Mouse (Mus musculus) left cerebral cortex, postnatal 10 days (tissue): ENCODE data around the gene Ufd1. TPM values are rescaled to one million over a fixed set of nuclear protein-coding genes. Genes with fewer than 3 reads are reported as not detected.

Source experiments
- DNase-seq, 2 experiments: peaks; one replicate each; pipeline ENCODE4 v3.0.0; 2021 to 2022; ENCODE audit warnings: low spot score in 2 of 2, mixed read lengths in 1 of 2; ENCODE audit errors: extremely low spot score in 1 of 2
- intact Hi-C: fragments of 180-260 bp; cut with DNase I; formaldehyde crosslinking; loops from one replicate; pipeline ENCODE4 v1.15.1; 2025
- total RNA-seq, 2 experiments: library from RNA; stranded (reverse); gene quantifications; 2 replicates each; pipeline ENCODE4 v1.2.3; 2021

Gene Ufd1
- total RNA-seq, 2 experiments from 2014 or later = 91.3 to 100 TPM

- intact Hi-C loops = no loop called here
- peak in 1 of 2 experiments; percentile 20 for DNase-seq
Observed at GRCm38 (mm10) chr16:18876091-18876441, 64.5 kb downstream of the Ufd1 start.

GRCm38 (mm10) chr16:18876442-18877308 lies 65.1 kb downstream of the Ufd1 start, which contains the start of the genes Mrpl40 and Hira:
Mrpl40 (minus strand) TSS chr16:18876862.
Hira (plus strand) TSS chr16:18877037.
- intact Hi-C loops = no loop called here
- peak; percentile 87 to 96 for DNase-seq

- peak; percentile 40 to 76 for DNase-seq
- intact Hi-C loops = no loop called here
Observed at GRCm38 (mm10) chr16:18877386-18878090, 66.0 kb downstream of the Ufd1 start.

- intact Hi-C loops = no loop called here
- DNase-seq = peak in 1 of 2 experiments; percentile 24
Observed at GRCm38 (mm10) chr16:18878091-18878720, 66.6 kb downstream of the Ufd1 start.

GRCm38 (mm10) chr16:18884044-18884443 lies 72.5 kb downstream of the Ufd1 start:
- intact Hi-C loops = no loop called here
- no peak for DNase-seq

Other genes starting within 250 kb of the Ufd1 start
- gene Tbx1, start 221.1 kb upstream of the Ufd1 start, total RNA-seq = 1 to 10 TPM; 1.5 to 1.7 TPM
- 1 to 10 TPM; 3.5 to 4.9 TPM for gene Gp1bb, start 189.4 kb upstream of the Ufd1 start, total RNA-seq
- gene Gm49601, start 185.4 kb upstream of the Ufd1 start, total RNA-seq = 100 to 1,000 TPM; 130 to 132 TPM
- 100 to 1,000 TPM; 703 to 707 TPM for gene Sept5, start 181.8 kb upstream of the Ufd1 start, total RNA-seq
- gene Cldn5, start 34.9 kb upstream of the Ufd1 start, total RNA-seq = 10 to 100 TPM; 78.6 to 85.0 TPM
- 1 to 10 TPM; 2.7 to 3.8 TPM for gene Cdc45, start 208 bp downstream of the Ufd1 start, total RNA-seq
- gene 2510002D24Rik, start 24.8 kb downstream of the Ufd1 start, total RNA-seq = 10 to 100 TPM; 24.5 to 26.7 TPM
- gene Gm28539, start 24.8 kb downstream of the Ufd1 start, total RNA-seq = 10 to 100 TPM in 1 of 2 experiments, 1 to 10 TPM in 1; 6.8 to 16.1 TPM
- gene Mrpl40, start 65.1 kb downstream of the Ufd1 start, total RNA-seq = 10 to 100 TPM; 39.0 to 40.4 TPM
- gene Hira, start 65.3 kb downstream of the Ufd1 start, total RNA-seq = 100 to 1,000 TPM in 1 of 2 experiments, 10 to 100 TPM in 1; 93.7 to 103 TPM